Mouse (Mus musculus): ENCODE results near the gene Poc1b.

- TF ChIP-seq CTCF (IDR thresholded peaks at IDR 0.05; ENCODE audit: control insufficient read depth, insufficient read depth, insufficient read length): no peak
- no peak for TF ChIP-seq USF1 (IDR thresholded peaks at IDR 0.05; ENCODE audit: low read depth)
- no peak for TF ChIP-seq FOSL1 (IDR thresholded peaks at IDR 0.05; ENCODE audit: insufficient read depth, low read length, poor library complexity, severe bottlenecking)
- TF ChIP-seq MYOG (IDR thresholded peaks at IDR 0.05; ENCODE audit: control insufficient read depth, extremely low read depth, insufficient read length): no peak
Measured at GRCm38 (mm10) chr10:99178118-99178517, 71.3 kb downstream of the Poc1b start.

All from C2C12 (cell line).